Mouse (Mus musculus) layer of hippocampus, postnatal 36 days (tissue): ENCODE data around the gene Gabrr3. TPM values are rescaled to one million over a fixed set of nuclear protein-coding genes. Genes with fewer than 3 reads are reported as not detected.
A peak's percentile ranks its signal among the peaks of the same experiment; 100 is the strongest.
"Not testable (repeated sequence)": the region's sequence is repeated elsewhere in the genome, so short reads cannot be mapped to it uniquely, and the experiment has no call there.

Experiments
- DNase-seq, 2 experiments: peaks; one replicate each; pipeline ENCODE4 v3.0.0; 2022
- total RNA-seq, 2 experiments: library from RNA; stranded (reverse); gene quantifications; 2 replicates each; pipeline ENCODE4 v1.2.3; 2021

The Gabrr3 gene
- total RNA-seq = not detected

DNA sequence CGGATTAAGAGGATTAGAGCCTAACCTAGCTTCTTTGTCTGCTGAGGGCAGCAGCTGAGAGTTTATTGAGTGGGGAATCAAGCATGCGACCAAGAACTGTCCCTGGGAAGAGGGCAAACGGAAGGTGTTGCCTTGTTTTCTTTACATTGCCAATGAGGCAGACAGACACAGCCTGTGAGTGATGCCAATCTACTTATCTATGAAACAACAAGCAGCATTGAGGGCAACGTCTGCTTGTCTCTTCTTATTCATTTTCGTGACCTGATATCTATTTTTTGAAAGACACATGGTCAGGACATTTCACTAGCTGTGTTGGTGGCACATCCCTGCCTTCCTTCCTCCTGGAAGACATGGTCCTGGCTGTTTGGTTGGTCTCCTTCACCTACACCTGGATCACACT lies at the start of gene Gabrr3:
TSS of gene Gabrr3 (plus strand) at position 301 of the 400 bp plus-strand sequence.
- no peak for DNase-seq

DNA sequence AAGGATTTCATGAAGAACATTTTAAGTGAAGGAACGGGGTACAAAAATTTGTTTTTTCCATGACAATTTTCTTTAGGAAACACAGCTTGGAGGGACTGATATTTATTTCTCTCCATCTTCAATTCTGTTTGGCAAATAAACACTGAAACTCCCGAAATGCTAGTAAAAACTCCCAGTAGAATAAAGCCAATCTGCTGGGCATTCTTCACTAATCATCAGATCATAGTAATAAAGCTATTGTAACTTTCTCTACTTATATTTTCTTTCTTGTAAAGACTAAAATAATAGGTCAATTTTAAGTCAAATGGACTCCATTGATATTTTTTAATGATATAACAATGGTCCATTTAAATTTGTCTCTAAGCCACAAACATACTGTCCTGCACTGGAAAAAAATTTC lies 43.2 kb upstream of the Gabrr3 start, which contains the start of gene Olfr209:
TSS of gene Olfr209 (minus strand) at position 101 of the 400 bp plus-strand sequence.
- DNase-seq = no peak

DNA sequence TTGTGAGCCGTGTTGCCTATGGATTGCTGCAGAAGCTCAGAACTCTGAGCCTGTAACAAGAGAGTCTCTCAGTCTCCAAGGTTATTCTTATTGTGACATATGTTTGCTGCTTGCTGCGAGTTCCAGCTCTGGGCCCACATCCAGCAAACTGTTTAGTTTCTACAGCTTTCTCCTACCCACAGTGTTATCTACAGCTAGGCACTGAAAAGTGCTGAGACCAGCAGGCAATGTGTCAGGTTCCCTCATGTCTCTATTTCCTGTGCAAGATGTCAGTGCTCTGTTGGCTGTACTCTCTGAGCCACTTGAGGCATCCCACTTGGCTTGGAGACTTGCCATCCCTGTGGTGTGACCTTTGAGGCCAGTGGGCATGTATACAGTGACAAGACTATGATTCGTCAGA lies 13.8 kb upstream of the Gabrr3 start:
- peak; percentile 40 to 64 for DNase-seq

- no peak for DNase-seq
Measured at GRCm38 (mm10) chr16:59401102-59401501, 6.0 kb upstream of the Gabrr3 start.

DNA sequence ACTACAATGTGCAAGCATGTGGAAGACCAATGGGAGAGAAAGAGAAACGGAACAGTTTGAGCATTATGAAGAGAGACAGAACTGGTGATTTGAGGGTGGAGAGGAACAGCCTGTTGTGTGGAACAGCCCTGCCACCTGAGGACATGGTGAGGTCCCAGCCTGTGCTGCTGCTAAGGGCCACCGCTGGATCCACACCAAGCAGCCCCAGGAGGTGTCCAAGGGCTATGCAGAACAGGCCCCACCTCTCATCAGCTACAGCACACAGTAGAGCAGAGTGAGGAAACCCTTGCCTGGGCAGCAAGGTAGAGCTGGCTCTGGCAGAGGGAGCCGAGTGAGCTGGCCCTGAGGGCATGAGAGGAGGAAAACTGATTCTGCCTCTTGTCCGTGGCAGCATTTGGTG lies 5.1 kb upstream of the Gabrr3 start:
- no peak for DNase-seq

DNA sequence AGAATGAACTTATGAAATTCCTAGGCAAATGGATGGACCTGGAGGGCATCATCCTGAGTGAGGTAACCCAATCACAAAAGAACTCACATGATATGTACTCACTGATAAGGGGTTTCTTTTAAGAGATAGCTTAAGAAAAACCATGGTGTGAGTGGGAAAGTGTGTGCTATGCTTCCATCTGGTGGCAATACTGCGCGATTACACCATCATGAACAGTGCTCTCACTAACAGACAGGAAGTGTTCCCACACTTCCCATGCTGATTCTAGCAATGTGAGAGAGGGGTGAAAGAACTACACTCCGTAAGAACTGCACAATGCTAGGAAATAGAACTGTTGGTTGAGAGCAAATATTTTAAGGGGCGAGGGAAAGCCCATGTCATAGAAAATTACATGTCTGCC lies 3.4 kb upstream of the Gabrr3 start:
- DNase-seq = no peak

GRCm38 (mm10) chr16:59404798-59405197 lies 2.3 kb upstream of the Gabrr3 start:
- no peak for DNase-seq

- no peak for DNase-seq
Measured at GRCm38 (mm10) chr16:59409341-59409748, 2.2 kb downstream of the Gabrr3 start.

DNA sequence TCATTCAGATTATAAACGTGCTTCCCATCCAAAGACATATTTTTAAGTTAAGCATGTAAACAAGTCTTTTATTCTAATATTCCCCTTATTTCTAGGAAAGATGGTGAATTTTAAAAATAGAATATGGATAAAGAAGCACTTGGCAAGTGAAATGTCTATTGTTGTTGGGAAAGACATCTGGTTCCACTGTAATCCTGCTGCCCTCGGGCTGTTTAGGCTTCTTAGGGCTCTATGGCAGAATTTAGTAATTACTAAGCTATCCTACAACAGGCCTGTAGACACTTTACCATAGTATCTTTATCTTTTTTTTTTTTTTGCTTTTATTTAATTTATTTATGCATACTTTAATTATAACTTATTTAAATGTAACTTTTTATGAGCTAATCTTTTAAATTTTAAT lies 2.7 kb downstream of the Gabrr3 start:
- no peak for DNase-seq

DNA sequence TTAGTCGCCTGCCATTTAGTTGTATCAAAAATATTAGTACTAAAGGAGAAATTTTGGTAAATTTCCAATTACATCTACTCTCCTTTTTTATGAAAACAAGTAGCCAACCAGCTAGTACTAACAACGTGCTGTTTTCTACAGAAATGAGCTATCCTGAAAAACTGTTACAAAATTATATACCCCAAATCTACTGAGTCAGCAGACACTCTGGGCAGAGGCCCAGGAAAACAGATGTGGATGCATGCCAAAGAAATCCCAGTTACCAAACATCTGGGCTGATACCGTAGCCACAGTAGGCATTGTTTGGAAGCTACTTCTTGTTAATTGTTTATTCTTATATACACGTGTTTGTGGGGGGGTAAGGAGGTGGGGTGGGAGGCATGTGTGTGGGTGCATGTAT lies 6.3 kb downstream of the Gabrr3 start:
- no peak for DNase-seq

DNA sequence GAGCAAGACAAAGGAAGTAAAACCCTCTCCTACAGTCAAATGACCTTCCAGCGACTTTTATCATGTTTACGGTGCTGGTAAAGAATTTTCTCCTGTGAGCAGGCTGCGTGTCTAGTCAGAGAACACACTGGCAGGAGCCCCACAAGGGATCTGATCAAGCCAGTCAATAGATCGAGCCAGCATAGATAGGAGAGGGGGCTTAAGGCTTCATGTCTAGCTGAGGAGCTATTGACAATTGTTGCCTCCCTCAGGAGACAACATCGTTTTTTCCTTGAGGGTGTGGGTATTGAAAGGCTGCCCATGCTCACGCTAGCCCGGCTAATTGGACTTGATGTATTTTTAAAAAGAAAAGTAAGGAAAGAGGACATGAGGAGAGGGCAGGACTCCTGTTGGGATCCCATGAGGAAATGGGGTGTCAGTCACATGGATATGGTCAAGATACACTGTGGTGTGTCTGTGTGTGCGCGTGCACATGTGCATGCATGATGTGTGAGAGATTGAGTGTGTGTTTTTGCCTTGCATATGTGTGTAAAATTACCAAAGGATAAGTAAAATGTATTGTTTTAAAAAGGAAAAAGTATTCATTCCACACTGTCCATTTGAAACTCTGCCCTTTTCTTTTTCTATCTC lies 13.2 kb downstream of the Gabrr3 start:
- no peak for DNase-seq

- DNase-seq = peak; percentile 61 to 62
Measured at GRCm38 (mm10) chr16:59420867-59421251, 13.7 kb downstream of the Gabrr3 start.

DNA sequence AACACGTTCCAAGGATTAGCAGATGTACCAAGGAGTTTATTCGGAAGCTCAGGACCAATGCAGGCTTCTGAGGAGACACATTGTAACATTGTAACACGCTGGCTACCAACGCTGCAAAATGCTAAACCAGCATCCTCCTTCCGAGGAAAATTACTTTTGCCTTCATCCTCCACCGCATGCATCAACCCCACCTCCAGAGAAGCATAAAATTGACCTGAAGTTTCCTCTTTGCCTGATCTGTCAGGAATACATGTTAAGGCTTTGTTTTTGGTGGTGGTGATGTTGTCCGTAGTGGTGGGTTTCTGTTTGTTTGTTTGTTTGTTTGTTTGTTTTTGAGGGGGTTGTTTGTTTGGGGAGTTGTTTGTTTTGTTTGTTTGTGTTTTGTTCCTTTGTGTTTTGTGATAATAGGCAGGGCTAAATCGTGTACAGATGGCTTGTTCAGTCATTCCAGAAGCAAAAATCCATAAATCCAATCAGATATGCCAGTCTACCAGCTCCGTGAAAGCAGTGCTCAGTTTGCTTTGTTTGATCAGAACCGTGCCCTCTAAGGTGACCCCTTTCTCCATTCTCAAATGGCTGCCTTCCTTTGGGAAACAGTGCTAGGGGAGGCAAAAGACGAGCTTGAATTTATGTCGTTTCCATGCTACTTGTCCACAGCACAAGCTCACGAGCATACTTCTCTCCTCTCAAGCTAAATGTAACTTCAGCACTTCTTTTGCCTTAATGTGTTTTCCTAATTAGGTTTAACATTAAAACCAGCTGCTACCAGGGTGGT lies 14.6 kb downstream of the Gabrr3 start:
- no peak for DNase-seq

GRCm38 (mm10) chr16:59427960-59428359 lies 20.8 kb downstream of the Gabrr3 start:
- DNase-seq = no peak

DNA sequence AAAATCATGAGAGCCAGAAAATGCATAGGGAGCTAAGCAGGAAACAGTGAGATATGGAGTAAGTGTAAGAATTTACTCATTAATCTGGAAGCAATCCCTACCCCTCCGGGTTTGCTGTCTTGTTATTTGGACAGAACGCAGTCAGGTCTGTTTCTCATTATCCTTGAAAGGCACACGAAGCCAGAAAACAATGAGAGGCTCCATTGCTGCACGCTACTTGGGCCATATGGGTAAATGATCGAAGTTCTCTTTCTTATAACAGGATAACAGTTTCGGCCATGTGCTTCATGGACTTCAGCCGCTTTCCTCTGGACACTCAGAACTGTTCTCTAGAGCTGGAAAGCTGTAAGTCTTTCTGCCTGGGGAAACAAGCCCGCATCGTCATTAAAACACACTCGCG lies 26.0 kb downstream of the Gabrr3 start:
- DNase-seq = no peak

GRCm38 (mm10) chr16:59444880-59445559 lies 37.9 kb downstream of the Gabrr3 start:
- no peak for DNase-seq

DNA sequence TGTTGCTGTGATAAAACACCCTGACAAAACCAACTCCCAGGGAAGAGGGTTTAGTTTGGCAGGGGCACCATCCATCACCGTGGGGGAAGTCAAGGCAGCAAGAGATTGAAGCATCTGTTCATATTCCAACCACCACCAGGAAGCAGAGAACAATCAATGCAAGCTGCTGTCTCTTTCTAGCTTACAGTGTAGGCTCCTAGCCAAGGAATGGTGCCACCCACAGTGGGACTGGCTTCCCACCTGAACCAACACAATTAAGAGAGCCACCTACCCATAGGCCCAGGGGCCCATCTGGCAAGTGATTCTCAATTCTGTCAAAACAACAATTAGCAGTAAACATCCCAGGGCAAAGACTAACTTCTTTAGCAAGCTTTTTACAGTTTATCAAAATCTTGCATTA lies 41.0 kb downstream of the Gabrr3 start:
- DNase-seq = peak; percentile 16 to 28

GRCm38 (mm10) chr16:59449092-59449491 lies 42.0 kb downstream of the Gabrr3 start:
- no peak for DNase-seq

- no peak for DNase-seq
Measured at GRCm38 (mm10) chr16:59451813-59452212, 44.7 kb downstream of the Gabrr3 start.

GRCm38 (mm10) chr16:59459259-59459861 lies 52.2 kb downstream of the Gabrr3 start:
- not testable (repeated sequence) for DNase-seq

DNA sequence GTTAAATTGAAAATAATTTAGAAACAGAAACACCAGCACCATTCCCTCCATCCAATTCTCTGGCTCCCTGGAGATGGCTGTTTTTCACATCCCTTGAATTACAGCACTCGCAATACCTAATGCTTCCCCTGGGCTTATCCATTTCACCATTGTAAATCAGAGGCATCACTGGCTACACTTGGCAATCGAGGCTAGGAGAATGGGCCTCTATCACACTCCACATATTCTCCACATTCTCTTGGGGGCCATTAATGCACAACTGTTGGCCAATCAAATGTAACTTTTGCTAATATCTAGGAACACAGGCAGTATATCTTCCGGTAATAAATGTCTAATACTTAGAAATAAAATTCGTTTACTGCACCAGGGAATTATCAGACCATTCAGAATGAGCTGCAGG lies 56.4 kb downstream of the Gabrr3 start:
- DNase-seq = no peak

- DNase-seq = no peak
Measured at GRCm38 (mm10) chr16:59463973-59464372, 56.8 kb downstream of the Gabrr3 start.

DNA sequence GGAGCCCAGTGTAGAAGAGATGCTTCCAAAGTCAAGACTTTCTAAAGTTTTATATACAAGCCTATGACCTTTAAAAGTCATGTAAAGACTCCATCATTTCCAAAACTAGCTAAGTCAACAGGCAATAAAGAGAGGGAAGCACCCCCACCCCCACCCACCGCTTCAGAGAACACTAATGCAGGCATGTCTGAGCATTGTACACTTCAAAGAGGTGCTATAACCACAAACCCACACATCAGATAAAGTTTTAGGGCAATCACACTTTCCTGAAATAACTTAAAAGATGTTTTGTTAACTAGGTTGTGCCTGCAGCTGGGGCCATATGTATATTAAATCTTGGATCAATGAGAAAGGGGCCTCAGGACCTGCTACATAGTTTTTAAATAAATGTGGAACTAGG lies 62.7 kb downstream of the Gabrr3 start:
- no peak for DNase-seq
